Mouse (Mus musculus): ENCODE data around the gene Tdrd6.

GRCm38 (mm10) chr17:43649641-43650436 lies 19.7 kb upstream of the Tdrd6 start:
- TF ChIP-seq CTCF (IDR thresholded peaks at IDR 0.05; ENCODE audit: control insufficient read depth, insufficient read depth, insufficient replicate concordance, low read depth, low read length) = no peak
- TF ChIP-seq POLR2A (IDR thresholded peaks at IDR 0.05; ENCODE audit: control insufficient read depth, low read depth, low read length) = no peak

All from testis, adult 2 months (tissue).